Mouse (Mus musculus): ENCODE data around the gene Wwtr1. TPM values are rescaled to one million over a fixed set of nuclear protein-coding genes. Genes with fewer than 3 reads are reported as not detected.

Gene Wwtr1
- polyA plus RNA-seq, 1 experiment, result not detected

GRCm38 (mm10) chr3:57425089-57425730, 150.5 kb downstream of the Wwtr1 start, which contains the start of gene Tm4sf4:
TSS of gene Tm4sf4 (plus strand) at chr3:57425314.
- no peak for TF ChIP-seq TAL1 (IDR thresholded peaks at IDR 0.05; ENCODE audit: low read length)
- TF ChIP-seq GATA1 (IDR thresholded peaks at IDR 0.05; ENCODE audit: low read length), result no peak
- Histone ChIP-seq H3K9me3 (ENCODE audit: control insufficient read depth, low read length) (no peaks in the 10 kb centered on the region), H3K4me1 (ENCODE audit: control insufficient read depth) (no peaks in the 10 kb centered on the region), H3K36me3 (ENCODE audit: control insufficient read depth) (no peaks in the 10 kb centered on the region), H3K4me3 (replicated peaks) (peak within 1 kb of the TSS; percentile 33), H3K27me3 (ENCODE audit: control insufficient read depth) (no peaks in the 10 kb centered on the region)

DNA sequence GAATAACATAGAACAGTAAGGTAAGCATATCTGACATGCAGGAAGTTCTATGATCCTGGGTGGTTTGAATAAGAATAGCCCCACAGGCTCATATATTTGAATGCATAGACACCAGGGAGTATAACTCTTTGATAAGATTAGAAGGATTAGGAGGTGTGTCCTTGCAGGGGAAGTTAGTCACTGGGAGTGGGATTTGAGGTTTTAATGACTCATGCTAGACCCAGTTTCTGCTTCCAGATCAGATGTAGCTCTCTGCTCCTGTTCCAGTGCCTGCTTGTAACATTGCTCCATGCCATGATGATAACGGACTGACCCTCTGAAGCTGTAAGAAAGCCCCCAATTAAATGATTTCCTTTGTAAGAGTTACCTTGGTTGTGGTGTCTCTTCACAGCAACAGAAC, 155.1 kb downstream of the Wwtr1 start:
- H3K27me3 ChIP-seq (ENCODE audit: control insufficient read depth), result no peaks in the 10 kb centered on the region
- H3K36me3 ChIP-seq (ENCODE audit: control insufficient read depth), result no peaks in the 10 kb centered on the region
- no peaks in the 10 kb centered on the region for H3K4me1 ChIP-seq (ENCODE audit: control insufficient read depth)
- H3K9me3 ChIP-seq (ENCODE audit: control insufficient read depth, low read length), result no peaks in the 10 kb centered on the region
- TF ChIP-seq TAL1 (IDR thresholded peaks at IDR 0.05; ENCODE audit: low read length) (no peak), GATA1 (IDR thresholded peaks at IDR 0.05; ENCODE audit: low read length) (no peak)
- no peak overlapping the region for H3K4me3 ChIP-seq (replicated peaks)

DNA sequence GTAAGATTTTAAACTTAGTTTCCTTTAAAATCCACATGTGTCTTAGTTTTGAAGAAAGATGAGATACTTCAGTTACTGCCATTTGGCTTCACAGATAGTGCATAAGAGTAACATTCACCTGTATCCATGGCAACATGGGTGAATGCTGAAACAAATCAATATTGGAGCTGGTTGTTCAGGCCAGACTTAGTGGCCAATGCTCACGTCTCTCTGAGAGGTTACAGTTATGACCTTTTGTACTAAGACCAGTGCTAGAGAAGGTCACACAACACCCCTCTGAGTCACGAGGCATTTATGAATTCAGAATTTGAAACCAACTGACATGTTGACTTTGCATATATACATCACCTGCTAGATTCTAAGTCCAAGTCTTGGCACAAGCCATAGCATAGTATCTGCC, 155.5 kb downstream of the Wwtr1 start:
- no peak overlapping the region for H3K4me3 ChIP-seq (replicated peaks)
- H3K4me1 ChIP-seq (ENCODE audit: control insufficient read depth), result no peaks in the 10 kb centered on the region
- no peaks in the 10 kb centered on the region for H3K36me3 ChIP-seq (ENCODE audit: control insufficient read depth)
- no peak for TF ChIP-seq TAL1 (IDR thresholded peaks at IDR 0.05; ENCODE audit: low read length)
- TF ChIP-seq GATA1 (IDR thresholded peaks at IDR 0.05; ENCODE audit: low read length), result no peak
- no peaks in the 10 kb centered on the region for H3K9me3 ChIP-seq (ENCODE audit: control insufficient read depth, low read length)
- no peaks in the 10 kb centered on the region for H3K27me3 ChIP-seq (ENCODE audit: control insufficient read depth)

GRCm38 (mm10) chr3:57411535-57411934, 164.2 kb downstream of the Wwtr1 start:
- TF ChIP-seq TAL1 (IDR thresholded peaks at IDR 0.05; ENCODE audit: low read length) (no peak), GATA1 (IDR thresholded peaks at IDR 0.05; ENCODE audit: low read length) (no peak)
- no peaks in the 10 kb centered on the region for H3K36me3 ChIP-seq (ENCODE audit: control insufficient read depth)

More at GRCm38 (mm10) chr3:57411535-57411934, 164.2 kb downstream of the Wwtr1 start:
- no peaks in the 10 kb centered on the region for H3K4me1 ChIP-seq (ENCODE audit: control insufficient read depth)
- no peaks in the 10 kb centered on the region for H3K27me3 ChIP-seq (ENCODE audit: control insufficient read depth)
- no peaks in the 10 kb centered on the region for H3K9me3 ChIP-seq (ENCODE audit: control insufficient read depth, low read length)
- H3K4me3 ChIP-seq (replicated peaks), result no peak overlapping the region

Other genes with a start within 250 kb of the Wwtr1 start
- gene Tm4sf4, start 150.6 kb downstream of the Wwtr1 start, polyA plus RNA-seq (2012), result not detected in 2 replicates
- gene Commd2, start 75.8 kb upstream of the Wwtr1 start, polyA plus RNA-seq (2012), result 1.2 and 2.6 TPM in 2 replicates
- gene Ankub1, start 116.9 kb upstream of the Wwtr1 start, polyA plus RNA-seq (2012), result 0.05 TPM in 1 of 2 replicates, not detected in the other
- gene Rnf13, start 160.2 kb upstream of the Wwtr1 start, polyA plus RNA-seq (2012), result 0.01 TPM in 1 of 2 replicates, not detected in the other

Measured in erythroblast, embryonic 14.5 days (primary cell).